Mouse (Mus musculus): ENCODE data around the gene Lmna.

DNA sequence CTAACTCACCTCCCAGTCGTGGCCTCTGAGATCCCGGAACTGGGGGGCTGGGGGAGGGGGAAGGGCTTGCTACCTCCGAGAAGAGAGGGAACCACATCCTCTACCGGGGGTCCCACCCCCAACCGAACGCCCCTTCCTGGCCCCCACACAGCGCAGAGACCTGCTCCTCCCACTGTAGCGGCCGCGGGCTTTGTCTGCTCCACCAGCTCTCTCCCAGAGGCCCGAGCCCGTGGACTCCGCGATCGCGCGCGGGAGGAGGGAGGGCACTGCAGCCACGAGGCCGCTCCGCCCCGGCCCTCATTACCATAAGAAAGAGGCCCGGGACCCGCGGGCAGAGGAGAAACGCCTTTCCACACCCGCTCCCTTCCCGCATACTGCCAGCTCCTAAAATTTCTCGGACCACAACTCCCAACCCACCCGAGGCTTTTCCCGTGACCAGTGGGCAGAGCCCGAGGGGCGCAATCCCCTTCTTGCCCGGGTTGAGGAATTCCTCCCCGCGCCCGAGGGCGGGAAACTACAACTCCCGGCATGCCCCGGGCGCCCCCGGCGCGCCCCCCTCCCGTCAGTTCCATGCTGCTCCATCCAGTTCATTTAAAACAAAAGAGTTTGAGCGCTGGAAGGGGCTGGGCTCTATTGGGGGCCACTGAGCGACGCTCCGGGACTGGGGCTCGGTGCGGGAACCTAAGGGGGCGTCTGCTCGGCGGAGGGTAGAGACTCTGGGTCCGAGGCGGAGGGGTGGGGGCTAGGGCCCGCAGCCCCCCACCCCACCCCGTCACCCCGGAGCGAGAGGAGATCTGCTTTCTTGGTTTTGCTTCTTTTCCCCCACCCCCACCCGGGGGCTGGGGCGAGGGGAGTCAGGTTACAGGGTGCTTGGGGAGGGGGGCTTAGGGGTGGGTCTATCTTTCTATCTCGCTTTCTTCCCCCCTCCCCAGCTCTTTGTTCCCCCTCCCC, 21.9 kb upstream of the Lmna start:
- TF ChIP-seq CTCF (IDR thresholded peaks at IDR 0.05; ENCODE audit: low read depth) (no peak), EP300 (optimal IDR thresholded peaks at IDR 0.05) (peak; percentile 4)

All from stomach, postnatal 0 days (tissue).